ENCODE assay signal across 8 mouse cellular contexts in genomic region chr10:93610896-93611295, GRCm38 (mm10).
"Had no signal": no experiment of that assay in that cellular context is flagged by ENCODE, and none has a peak within 500 bp of the region (broad histone marks: within the 10 kb centered on the region; RNA-seq: fewer than 3 reads in every experiment).

No protein-coding gene starts in this region.

- H3K4me1 ChIP-seq: limb, embryonic 15.5 days; neural tube, embryonic 12.5 days had no signal

- H3K27me3 ChIP-seq: limb, embryonic 15.5 days; liver, embryonic 12.5 days; neural tube, embryonic 12.5 days had no signal

- H3K4me2 ChIP-seq: limb, embryonic 15.5 days; neural tube, embryonic 12.5 days had no signal

- H3K4me3 ChIP-seq: limb, embryonic 15.5 days; liver, embryonic 12.5 days; myocyte; neural tube, embryonic 12.5 days had no signal

- ATAC-seq: intestine, embryonic 16.5 days; liver, embryonic 12.5 days had no signal

- H3K27ac ChIP-seq: kidney, postnatal 0 days; limb, embryonic 15.5 days; liver, embryonic 12.5 days; neural tube, embryonic 12.5 days had no signal

- H3K9ac ChIP-seq: limb, embryonic 15.5 days; liver, embryonic 12.5 days; neural tube, embryonic 12.5 days had no signal

- H3K9me3 ChIP-seq: limb, embryonic 15.5 days; neural tube, embryonic 12.5 days had no signal

- H3K36me3 ChIP-seq: limb, embryonic 15.5 days; liver, embryonic 12.5 days; neural tube, embryonic 12.5 days had no signal

- DNase-seq: layer of hippocampus, adult 9-11 months; thymus, adult 2 months had no signal
